Mouse (Mus musculus): ENCODE data around the gene Faah. TPM values are rescaled to one million over a fixed set of nuclear protein-coding genes. Genes with fewer than 3 reads are reported as not detected.

Gene Faah
- polyA plus RNA-seq, 1 experiment from 2014 or later, result 8.3 TPM

- Histone ChIP-seq H3K4me2 (replicated peaks; ENCODE audit: low read depth) (no peak overlapping the region), H3K27me3 (ENCODE audit: control insufficient read depth, insufficient read depth, low read length) (no peaks in the 10 kb centered on the region), H3K9ac (ENCODE audit: low read length) (no peak overlapping the region), H3K27ac (replicated peaks) (no peak overlapping the region), H3K36me3 (ENCODE audit: control insufficient read depth, insufficient read depth, low read length) (no peaks in the 10 kb centered on the region), H3K9me3 (ENCODE audit: control insufficient read depth, low read length) (no peaks in the 10 kb centered on the region), H3K4me1 (replicated peaks; ENCODE audit: control insufficient read depth, insufficient read depth) (0 out of 2 replicates have a peak, but pooled peaks cover 3% of the 10 kb centered on the region), H3K4me3 (ENCODE audit: low read depth, low read length) (no peak overlapping the region)
- WGBS, result 39% methylated on average over 6 of the region's 6 CpGs
- ATAC-seq (ENCODE audit: low FRiP score, low TSS enrichment), result no peak
- no peak for DNase-seq (ENCODE audit: low spot score)
- no peak for TF ChIP-seq CTCF (IDR thresholded peaks at IDR 0.05; ENCODE audit: low read depth)
- no peak for TF ChIP-seq EP300 (optimal IDR thresholded peaks at IDR 0.05)
Observed at GRCm38 (mm10) chr4:115963751-115964150, 54.0 kb downstream of the Faah start.

GRCm38 (mm10) chr4:115962671-115963412 is 54.9 kb downstream of the Faah start:
- peak overlapping the region; percentile 60 for H3K4me3 ChIP-seq (ENCODE audit: low read depth, low read length)
- H3K36me3 ChIP-seq (ENCODE audit: control insufficient read depth, insufficient read depth, low read length), result no peaks in the 10 kb centered on the region
- peak overlapping the region; percentile 63 for H3K9ac ChIP-seq (ENCODE audit: low read length)
- no peaks in the 10 kb centered on the region for H3K9me3 ChIP-seq (ENCODE audit: control insufficient read depth, low read length)
- H3K4me1 ChIP-seq (replicated peaks; ENCODE audit: control insufficient read depth, insufficient read depth), result 0 out of 2 replicates have a peak, but pooled peaks cover 3% of the 10 kb centered on the region
- peak overlapping the region; percentile 92 for H3K4me2 ChIP-seq (replicated peaks; ENCODE audit: low read depth)
- WGBS, result under 1% methylated on average over 72 of the region's 79 CpGs
- H3K27ac ChIP-seq (replicated peaks), result no peak overlapping the region
- peak; percentile 47 for DNase-seq (ENCODE audit: low spot score)
- peak; percentile 59 for ATAC-seq (ENCODE audit: low FRiP score, low TSS enrichment)
- no peaks in the 10 kb centered on the region for H3K27me3 ChIP-seq (ENCODE audit: control insufficient read depth, insufficient read depth, low read length)
- TF ChIP-seq CTCF (IDR thresholded peaks at IDR 0.05; ENCODE audit: low read depth) (no peak), EP300 (optimal IDR thresholded peaks at IDR 0.05) (no peak)

- Histone ChIP-seq H3K27me3 (ENCODE audit: control insufficient read depth, insufficient read depth, low read length) (no peaks in the 10 kb centered on the region), H3K4me1 (replicated peaks; ENCODE audit: control insufficient read depth, insufficient read depth) (0 out of 2 replicates have a peak, but pooled peaks cover 3% of the 10 kb centered on the region), H3K36me3 (ENCODE audit: control insufficient read depth, insufficient read depth, low read length) (no peaks in the 10 kb centered on the region), H3K9me3 (ENCODE audit: control insufficient read depth, low read length) (no peaks in the 10 kb centered on the region), H3K4me3 (ENCODE audit: low read depth, low read length) (no peak overlapping the region), H3K4me2 (replicated peaks; ENCODE audit: low read depth) (no peak overlapping the region), H3K9ac (ENCODE audit: low read length) (no peak overlapping the region), H3K27ac (replicated peaks) (no peak overlapping the region)
- TF ChIP-seq EP300 (optimal IDR thresholded peaks at IDR 0.05) (no peak), CTCF (IDR thresholded peaks at IDR 0.05; ENCODE audit: low read depth) (no peak)
- no peak for ATAC-seq (ENCODE audit: low FRiP score, low TSS enrichment)
- DNase-seq (ENCODE audit: low spot score), result no peak
- 21% methylated on average over 7 of the region's 7 CpGs for WGBS
Observed at GRCm38 (mm10) chr4:115961991-115962390, 55.7 kb downstream of the Faah start.

GRCm38 (mm10) chr4:115959546-115959945 is 58.2 kb downstream of the Faah start:
- TF ChIP-seq CTCF (IDR thresholded peaks at IDR 0.05; ENCODE audit: low read depth) (no peak), EP300 (optimal IDR thresholded peaks at IDR 0.05) (no peak)

GRCm38 (mm10) chr4:115955494-115955775 is 62.3 kb downstream of the Faah start:
- ATAC-seq (ENCODE audit: low FRiP score, low TSS enrichment) (no peak), DNase-seq (ENCODE audit: low spot score) (no peak)
- Histone ChIP-seq H3K27ac (replicated peaks) (no peak overlapping the region), H3K4me1 (replicated peaks; ENCODE audit: control insufficient read depth, insufficient read depth) (no peaks in the 10 kb centered on the region), H3K27me3 (ENCODE audit: control insufficient read depth, insufficient read depth, low read length) (peaks cover 8% of the 10 kb centered on the region; the same call in 1 of the 2 replicates), H3K9me3 (ENCODE audit: control insufficient read depth, low read length) (no peaks in the 10 kb centered on the region), H3K4me3 (ENCODE audit: low read depth, low read length) (no peak overlapping the region), H3K9ac (ENCODE audit: low read length) (no peak overlapping the region), H3K36me3 (ENCODE audit: control insufficient read depth, insufficient read depth, low read length) (no peaks in the 10 kb centered on the region), H3K4me2 (replicated peaks; ENCODE audit: low read depth) (no peak overlapping the region)
- WGBS, result 18% methylated on average over 3 of the region's 3 CpGs
- TF ChIP-seq EP300 (optimal IDR thresholded peaks at IDR 0.05) (no peak), CTCF (IDR thresholded peaks at IDR 0.05; ENCODE audit: low read depth) (no peak)

More at GRCm38 (mm10) chr4:115959546-115959945, 58.2 kb downstream of the Faah start:
- Histone ChIP-seq H3K4me1 (replicated peaks; ENCODE audit: control insufficient read depth, insufficient read depth) (0 out of 2 replicates have a peak, but pooled peaks cover 3% of the 10 kb centered on the region), H3K4me2 (replicated peaks; ENCODE audit: low read depth) (no peak overlapping the region), H3K9ac (ENCODE audit: low read length) (no peak overlapping the region), H3K27me3 (ENCODE audit: control insufficient read depth, insufficient read depth, low read length) (peaks cover 5% of the 10 kb centered on the region; the same call in 1 of the 2 replicates), H3K4me3 (ENCODE audit: low read depth, low read length) (no peak overlapping the region), H3K9me3 (ENCODE audit: control insufficient read depth, low read length) (no peaks in the 10 kb centered on the region), H3K27ac (replicated peaks) (no peak overlapping the region), H3K36me3 (ENCODE audit: control insufficient read depth, insufficient read depth, low read length) (no peaks in the 10 kb centered on the region)
- ATAC-seq (ENCODE audit: low FRiP score, low TSS enrichment) (no peak), DNase-seq (ENCODE audit: low spot score) (no peak)
